Mouse (Mus musculus) heart, embryonic 11.5 days (tissue): Measurements from ENCODE around the gene Tcf7l2. TPM values are rescaled to one million over a fixed set of nuclear protein-coding genes. Genes with fewer than 3 reads are reported as not detected.

ENCODE experiments used
- ATAC-seq: fragments of 200-750 bp; cut with Nextera tagmentation; replicated peaks from 2 replicates; pipeline ENCODE4 v1.8.0; 2017; ENCODE audit warnings: moderate library complexity; ENCODE audit not compliant: insufficient number of reproducible peaks, low FRiP score, low TSS enrichment
- H3K27ac ChIP-seq: fragments of 300-500 bp; sonication (generic); 2 replicates; pipeline ENCODE4 v1.5.1; 2014; ENCODE audit warnings: mild to moderate bottlenecking, low read depth, low read length
- H3K27me3 ChIP-seq: fragments of 300-500 bp; sonication (generic); 2 replicates; pipeline ENCODE4 v1.6.1; 2014; ENCODE audit warnings: mild to moderate bottlenecking, low read length, mixed read lengths; ENCODE audit not compliant: control insufficient read depth, insufficient read depth
- H3K36me3 ChIP-seq: fragments of 300-500 bp; sonication (generic); 2 replicates; pipeline ENCODE4 v1.6.1; 2014; ENCODE audit warnings: mild to moderate bottlenecking, low read length, moderate library complexity, mixed read lengths; ENCODE audit not compliant: control insufficient read depth, insufficient read depth
- H3K4me1 ChIP-seq: fragments of 300-500 bp; sonication (generic); 2 replicates; pipeline ENCODE4 v1.6.1; 2014; ENCODE audit warnings: low read length; ENCODE audit not compliant: control insufficient read depth, insufficient read depth
- H3K4me2 ChIP-seq: fragments of 300-500 bp; sonication (generic); 2 replicates; pipeline ENCODE4 v1.6.1; 2014; ENCODE audit warnings: mild to moderate bottlenecking, moderate library complexity
- H3K4me3 ChIP-seq: fragments of 300-500 bp; sonication (generic); 2 replicates; pipeline ENCODE4 v1.5.1; 2014; ENCODE audit warnings: low read depth, low read length
- H3K9ac ChIP-seq: fragments of 300-500 bp; sonication (generic); 2 replicates; pipeline ENCODE4 v1.6.1; 2014; ENCODE audit warnings: mild to moderate bottlenecking, low read depth, low read length, moderate library complexity
- H3K9me3 ChIP-seq: fragments of 300-500 bp; sonication (generic); replicated peaks from 2 replicates; pipeline ENCODE4 v1.6.1; 2016; ENCODE audit warnings: low read length; ENCODE audit not compliant: control insufficient read depth
- WGBS: fragments of 180-500 bp; shearing (Covaris S2); extraction: QIAGEN DNeasy Blood & Tissue Kit; methylation state at CpG from one replicate; pipeline ENCODE4 v1.1.7; 2014; ENCODE audit not compliant: insufficient replicate concordance; 5-methylcytosine and 5-hydroxymethylcytosine counted together
- polyA plus RNA-seq: library from polyadenylated mRNA; unstranded; fragments of >200 nt; fragmentation: Nextera tagmentation; extraction: Ambion mirVana; gene quantifications from 2 replicates; pipeline ENCODE4 v1.2.1, GENCODE M21; 2014

Gene Tcf7l2
- polyA plus RNA-seq, 1 experiment from 2014 or later = 82.0 TPM

DNA sequence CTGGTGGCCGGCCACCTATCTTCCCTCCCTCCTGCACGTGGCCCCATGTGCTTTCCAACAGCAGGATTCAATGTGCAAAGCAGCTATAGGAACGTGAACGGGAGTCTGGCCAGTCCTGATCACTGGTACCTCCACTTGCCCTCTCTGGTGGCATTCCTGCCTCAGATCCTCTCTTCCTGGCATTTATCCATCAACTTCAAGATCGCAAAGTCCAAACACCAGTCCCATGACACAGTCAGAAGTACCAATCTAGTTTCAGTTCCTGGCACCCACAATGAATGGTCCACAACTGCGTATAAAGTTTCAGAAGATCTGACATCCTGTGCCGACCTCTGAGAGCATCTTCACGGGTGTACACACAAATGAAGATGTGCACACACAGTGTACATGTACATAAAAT lies 38.9 kb upstream of the Tcf7l2 start:
- Histone ChIP-seq H3K27ac (no peak overlapping the region), H3K4me2 (no peak overlapping the region), H3K36me3 (no peaks in the 10 kb centered on the region), H3K4me1 (peaks cover 12% of the 10 kb centered on the region), H3K9me3 (no peaks in the 10 kb centered on the region), H3K27me3 (peaks cover 9% of the 10 kb centered on the region; the same call in 1 of the 2 replicates), H3K4me3 (no peak overlapping the region), H3K9ac (no peak overlapping the region)
- ATAC-seq = no peak
- 84% methylated on average over 8 of the region's 8 CpGs for WGBS

DNA sequence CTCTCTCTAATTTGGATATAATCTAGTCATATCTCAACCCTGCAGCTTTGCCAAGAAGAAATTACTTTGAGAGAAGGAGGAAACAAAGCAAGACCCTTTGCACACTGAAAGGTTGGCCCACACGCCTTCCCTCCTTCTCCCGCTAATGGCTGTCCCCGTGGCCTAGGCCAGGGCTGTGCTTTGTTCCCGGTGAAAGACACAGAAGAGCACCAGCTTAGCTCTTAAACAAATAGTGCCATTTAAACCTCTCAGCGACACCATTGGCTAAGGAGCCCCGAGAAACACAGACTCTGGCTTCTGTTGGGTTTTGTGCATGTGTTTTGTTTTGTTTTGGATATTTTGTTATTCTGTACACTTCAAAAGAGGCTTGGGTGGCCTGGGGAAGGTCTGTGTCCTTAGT lies 37.5 kb upstream of the Tcf7l2 start:
- H3K4me1 ChIP-seq = peaks cover 10% of the 10 kb centered on the region
- no peak overlapping the region for H3K27ac ChIP-seq
- no peaks in the 10 kb centered on the region for H3K36me3 ChIP-seq
- no peak overlapping the region for H3K9ac ChIP-seq
- no peak overlapping the region for H3K4me2 ChIP-seq
- H3K27me3 ChIP-seq = peaks cover under 1% of the 10 kb centered on the region; the same call in 1 of the 2 replicates
- no peak for ATAC-seq
- 77% methylated on average over 6 of the region's 6 CpGs for whole genome bisulfite sequencing
- H3K4me3 ChIP-seq = no peak overlapping the region
- H3K9me3 ChIP-seq = no peaks in the 10 kb centered on the region

DNA sequence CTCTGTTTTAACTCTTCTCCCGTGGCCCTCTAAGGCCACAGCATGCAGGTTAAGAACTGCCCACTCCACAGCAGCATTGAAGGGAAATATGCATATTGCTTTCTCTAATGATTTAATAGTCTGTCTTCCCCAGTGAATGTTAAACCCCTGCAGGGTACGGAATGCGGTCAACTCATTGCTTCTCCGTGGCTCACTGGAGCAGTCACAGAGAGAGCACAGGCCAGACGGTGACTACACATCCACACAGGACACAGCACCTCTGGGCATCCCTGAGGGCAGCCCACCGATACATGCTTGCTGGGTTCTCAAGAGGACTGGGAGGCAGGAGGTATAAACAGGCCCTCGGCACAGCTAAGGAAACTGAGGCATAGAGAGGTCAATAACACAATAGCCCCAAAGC lies 35.3 kb upstream of the Tcf7l2 start:
- no peak overlapping the region for H3K27ac ChIP-seq
- H3K27me3 ChIP-seq = no peaks in the 10 kb centered on the region
- no peak overlapping the region for H3K4me3 ChIP-seq
- H3K4me1 ChIP-seq = no peaks in the 10 kb centered on the region
- no peak overlapping the region for H3K4me2 ChIP-seq
- no peaks in the 10 kb centered on the region for H3K9me3 ChIP-seq
- ATAC-seq = no peak
- no peaks in the 10 kb centered on the region for H3K36me3 ChIP-seq
- H3K9ac ChIP-seq = no peak overlapping the region
- 86% methylated on average over 7 of the region's 7 CpGs for WGBS

DNA sequence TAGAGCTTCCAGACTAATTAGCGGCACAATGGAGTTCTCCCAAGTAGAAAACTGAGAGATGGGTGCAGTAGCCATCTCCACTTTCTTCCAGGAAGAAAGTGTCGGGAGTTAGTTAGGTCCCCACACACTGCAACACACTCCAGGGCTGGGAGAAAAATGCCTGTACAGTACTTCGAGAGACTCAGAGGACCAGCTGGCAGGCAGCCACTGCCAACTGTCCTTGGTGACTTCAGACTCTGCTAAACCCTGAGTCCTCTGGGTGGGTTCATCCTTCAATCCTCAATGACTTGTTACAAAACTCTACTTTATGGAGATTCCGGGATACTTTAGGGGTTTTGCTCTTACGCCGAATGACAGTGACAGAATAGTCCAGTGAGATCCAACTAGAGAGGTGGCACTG lies 34.8 kb upstream of the Tcf7l2 start:
- Histone ChIP-seq H3K27ac (no peak overlapping the region), H3K27me3 (no peaks in the 10 kb centered on the region), H3K9ac (no peak overlapping the region), H3K4me3 (no peak overlapping the region), H3K4me2 (no peak overlapping the region), H3K4me1 (no peaks in the 10 kb centered on the region), H3K36me3 (no peaks in the 10 kb centered on the region), H3K9me3 (no peaks in the 10 kb centered on the region)
- no peak for ATAC-seq
- 87% methylated on average over 6 of the region's 6 CpGs for WGBS

DNA sequence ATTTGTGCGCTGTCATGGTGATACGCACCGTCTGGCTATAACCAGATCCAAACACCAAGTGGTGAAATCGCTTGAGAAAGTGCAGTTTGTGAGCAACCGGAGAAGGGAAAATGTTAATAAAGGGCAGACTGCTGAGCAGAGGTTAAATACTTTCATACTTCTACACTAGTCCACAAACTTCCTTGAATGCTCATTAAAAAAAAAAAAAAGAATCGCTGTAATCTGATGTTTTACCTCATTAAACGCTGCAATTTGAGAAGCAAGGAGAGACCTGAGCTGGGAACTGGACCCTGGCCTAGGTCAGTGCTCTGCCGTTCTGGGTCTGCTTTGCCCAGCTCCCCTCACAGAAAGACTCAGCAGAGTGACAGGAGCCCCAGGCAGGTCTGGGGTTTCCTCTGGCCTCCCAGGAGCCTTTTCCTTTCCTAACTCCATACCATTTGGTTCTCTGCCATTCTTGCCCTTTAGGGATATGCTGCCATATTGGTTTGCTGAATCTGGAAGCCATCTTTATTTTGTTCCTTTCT lies 33.5 kb upstream of the Tcf7l2 start:
- Histone ChIP-seq H3K9me3 (no peaks in the 10 kb centered on the region), H3K27me3 (no peaks in the 10 kb centered on the region), H3K27ac (no peak overlapping the region), H3K36me3 (no peaks in the 10 kb centered on the region), H3K4me1 (0 out of 2 replicates have a peak, but pooled peaks cover 3% of the 10 kb centered on the region), H3K4me2 (no peak overlapping the region), H3K9ac (no peak overlapping the region), H3K4me3 (no peak overlapping the region)
- WGBS = 86% methylated on average over 8 of the region's 8 CpGs
- no peak for ATAC-seq

DNA sequence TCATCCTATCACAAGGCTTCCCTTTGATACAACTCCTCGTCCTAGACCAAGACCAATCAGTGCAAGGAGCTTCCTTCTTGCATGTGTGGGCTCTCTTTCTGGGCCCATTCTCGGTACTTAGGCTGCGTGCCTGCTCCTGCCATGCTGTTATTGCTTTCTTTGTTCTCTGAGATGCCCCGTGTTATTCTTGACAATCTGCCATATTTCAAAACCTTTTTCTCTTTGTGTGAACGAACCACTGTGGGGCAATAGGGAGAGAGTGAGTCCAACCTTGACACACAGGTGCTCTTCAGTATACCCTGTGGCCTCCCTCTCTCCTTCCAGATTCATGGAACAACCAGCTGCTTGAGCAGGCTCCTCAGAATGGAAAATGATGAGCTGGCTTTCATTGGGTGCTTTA lies 30.8 kb upstream of the Tcf7l2 start:
- Histone ChIP-seq H3K36me3 (no peaks in the 10 kb centered on the region), H3K4me1 (0 out of 2 replicates have a peak, but pooled peaks cover 3% of the 10 kb centered on the region), H3K9me3 (no peaks in the 10 kb centered on the region), H3K27ac (no peak overlapping the region), H3K9ac (no peak overlapping the region), H3K4me3 (no peak overlapping the region), H3K27me3 (no peaks in the 10 kb centered on the region), H3K4me2 (no peak overlapping the region)
- 83% methylated on average over 5 of the region's 5 CpGs for WGBS
- ATAC-seq = no peak

DNA sequence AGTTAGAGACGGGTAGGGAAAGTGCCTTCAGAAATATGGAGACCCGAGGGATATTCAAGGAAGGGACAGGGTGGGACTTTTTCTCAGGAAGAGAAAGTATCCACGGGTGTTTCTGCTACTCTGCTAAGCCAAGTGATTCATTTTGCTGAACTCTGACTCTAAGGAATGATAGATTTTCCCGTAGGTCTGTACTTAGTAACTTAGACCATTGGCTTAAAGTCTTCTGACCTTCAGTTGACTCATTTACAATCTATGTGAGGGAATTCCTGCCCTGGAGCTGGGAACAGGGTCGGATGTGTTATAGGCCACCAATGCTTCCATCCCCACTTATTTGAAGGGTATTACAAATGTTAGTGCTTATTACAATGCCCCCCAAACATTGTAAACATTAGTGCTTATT lies 29.9 kb upstream of the Tcf7l2 start:
- no peak for ATAC-seq
- 0 out of 2 replicates have a peak, but pooled peaks cover 3% of the 10 kb centered on the region for H3K4me1 ChIP-seq
- 72% methylated on average over 5 of the region's 5 CpGs for WGBS

DNA sequence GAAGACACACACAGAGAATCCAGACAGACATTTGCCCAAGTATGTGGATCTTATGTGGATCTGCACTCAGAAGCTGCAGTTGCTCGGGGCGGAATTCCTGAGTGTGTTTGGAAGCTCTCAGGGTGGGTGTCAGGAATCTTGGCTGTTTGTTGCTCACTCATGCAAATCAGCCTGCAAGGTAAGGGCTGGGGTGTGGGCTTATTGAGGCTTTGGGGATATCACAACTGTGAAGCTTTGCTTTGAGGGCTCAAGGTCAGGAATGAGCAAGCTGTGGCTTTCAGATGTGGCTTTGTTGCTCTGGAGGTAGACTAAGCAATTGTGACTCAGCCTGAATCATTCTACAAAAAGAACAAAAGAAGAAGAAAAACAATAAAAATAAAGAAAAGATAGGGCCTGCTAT lies 28.9 kb upstream of the Tcf7l2 start:
- Histone ChIP-seq H3K4me2 (no peak overlapping the region), H3K9ac (no peak overlapping the region), H3K27ac (no peak overlapping the region), H3K4me1 (0 out of 2 replicates have a peak, but pooled peaks cover 3% of the 10 kb centered on the region), H3K36me3 (no peaks in the 10 kb centered on the region), H3K9me3 (no peaks in the 10 kb centered on the region), H3K27me3 (no peaks in the 10 kb centered on the region), H3K4me3 (no peak overlapping the region)
- WGBS = 68% methylated on average over 2 of the region's 2 CpGs
- ATAC-seq = no peak

More for the DNA sequence above, 29.9 kb upstream of the Tcf7l2 start:
- H3K9ac ChIP-seq = no peak overlapping the region
- H3K36me3 ChIP-seq = no peaks in the 10 kb centered on the region
- no peak overlapping the region for H3K4me2 ChIP-seq
- no peak overlapping the region for H3K27ac ChIP-seq
- H3K9me3 ChIP-seq = no peaks in the 10 kb centered on the region
- H3K27me3 ChIP-seq = no peaks in the 10 kb centered on the region
- no peak overlapping the region for H3K4me3 ChIP-seq

DNA sequence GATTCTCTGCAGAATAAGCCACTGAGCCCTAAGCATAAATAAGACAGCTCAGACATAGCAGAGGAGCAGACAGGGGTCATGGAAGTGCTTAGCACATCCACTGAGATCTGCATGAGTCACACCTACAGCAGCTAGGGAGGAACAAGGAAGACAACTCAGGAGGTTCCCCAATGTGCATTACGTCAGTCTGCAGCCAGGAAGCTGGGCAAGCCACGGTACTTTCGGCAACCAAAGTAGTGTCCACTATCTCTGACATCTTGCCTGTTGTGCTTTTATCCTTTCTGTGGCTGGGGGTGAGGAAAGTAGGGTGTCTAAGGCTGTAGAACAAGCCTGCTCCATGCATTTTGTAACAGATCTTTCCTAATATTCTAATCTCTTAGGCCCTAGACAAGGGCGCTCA lies 27.6 kb upstream of the Tcf7l2 start:
- Histone ChIP-seq H3K4me2 (no peak overlapping the region), H3K4me3 (no peak overlapping the region), H3K36me3 (no peaks in the 10 kb centered on the region), H3K27me3 (no peaks in the 10 kb centered on the region), H3K9ac (no peak overlapping the region), H3K27ac (no peak overlapping the region), H3K4me1 (0 out of 2 replicates have a peak, but pooled peaks cover 3% of the 10 kb centered on the region), H3K9me3 (no peaks in the 10 kb centered on the region)
- WGBS = 51% methylated on average over 4 of the region's 4 CpGs
- no peak for ATAC-seq
